Mouse (Mus musculus) urinary bladder, postnatal 10 days (tissue): ENCODE measurements around the gene Zmynd15.
A peak's percentile ranks its signal among the peaks of the same experiment; 100 is the strongest.

Experiments used
- DNase-seq: peaks from one replicate; pipeline ENCODE4 v3.0.0; 2022; ENCODE audit warnings: low spot score

Zmynd15 gene

DNA sequence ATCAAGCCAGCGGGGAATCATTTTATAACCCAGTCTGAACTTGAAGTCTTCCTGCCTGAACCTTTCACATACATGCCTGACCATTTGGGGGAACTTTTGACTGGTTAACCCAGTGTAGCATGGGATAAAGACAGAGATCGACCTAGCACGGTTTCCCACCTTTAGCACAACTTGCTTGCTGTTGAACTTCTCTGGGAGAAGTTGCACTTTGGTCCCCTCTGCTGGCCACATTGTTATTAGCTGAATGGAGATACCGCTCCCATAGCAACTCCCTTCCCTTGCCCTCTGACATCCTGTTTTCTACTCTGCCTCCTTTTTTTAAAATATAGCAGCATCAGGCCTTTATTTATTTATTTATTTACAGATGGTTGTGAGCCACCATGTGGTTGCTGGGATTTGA lies 47.2 kb downstream of the Zmynd15 start:
- DNase-seq, result peak; percentile 42

DNA sequence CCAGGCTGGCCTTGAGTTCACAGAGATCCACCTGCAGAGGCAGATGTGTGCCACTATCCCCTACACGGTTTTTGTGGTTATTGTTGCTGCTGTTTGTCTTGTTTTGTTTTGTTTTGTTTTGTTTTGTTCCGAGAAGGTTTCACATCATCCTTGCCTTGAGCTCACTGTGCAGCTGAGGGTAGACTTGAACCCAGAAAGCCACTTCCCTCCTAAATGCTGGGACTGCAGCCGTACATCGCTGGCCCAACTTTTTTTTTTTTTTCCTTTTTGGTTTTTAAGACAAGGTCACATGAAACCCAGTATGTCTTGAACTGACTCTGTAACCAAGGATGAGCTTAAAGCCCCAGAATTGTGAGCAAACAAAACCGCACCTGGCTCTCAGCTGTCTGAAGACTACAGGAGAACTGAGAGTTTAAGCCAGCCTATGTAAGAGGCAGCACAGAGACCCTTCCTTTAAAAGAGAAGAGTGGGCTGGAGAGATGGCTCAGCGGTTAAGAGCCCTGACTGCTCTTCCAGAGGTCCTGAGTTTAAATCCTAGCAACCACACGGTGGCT lies 47.8 kb downstream of the Zmynd15 start:
- no peak for DNase-seq

DNA sequence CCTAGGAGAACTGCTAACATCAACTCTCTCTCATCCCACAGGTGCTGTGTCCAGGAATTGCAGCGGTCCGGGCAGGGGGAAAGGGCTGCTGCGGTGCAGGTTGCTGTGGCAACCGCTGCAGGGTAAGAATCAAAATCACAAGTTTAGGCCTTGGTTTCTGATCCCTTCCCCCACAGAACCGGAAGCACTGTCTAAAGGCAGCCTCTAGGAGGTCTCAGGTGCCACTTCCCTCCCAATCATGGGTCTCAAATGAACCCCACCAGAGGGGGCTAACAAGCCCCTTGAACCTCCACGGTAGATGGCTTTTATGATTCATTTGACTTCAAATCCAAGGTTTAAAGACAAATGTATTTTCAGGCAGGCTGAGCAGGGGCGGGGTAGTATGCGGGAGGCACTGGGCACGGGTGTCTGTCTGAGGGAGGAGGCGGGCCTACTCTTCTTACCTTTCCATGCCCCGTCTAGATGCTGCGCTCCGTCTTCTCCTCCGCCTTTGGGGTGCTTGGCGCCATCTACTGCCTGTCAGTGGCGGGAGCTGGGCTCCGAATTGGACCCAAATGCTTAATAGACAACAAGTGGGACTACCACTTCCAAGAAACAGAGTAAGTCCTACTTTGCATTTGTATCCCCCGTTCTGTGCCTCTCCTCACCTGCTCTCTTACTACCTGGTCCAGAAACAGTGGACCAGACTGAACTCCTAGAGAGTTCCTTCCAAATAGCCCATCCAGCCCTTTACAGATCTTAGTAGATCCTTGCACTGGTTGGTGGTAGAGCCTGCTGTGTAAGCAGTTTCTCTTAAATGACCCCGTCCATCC lies 50.7 kb downstream of the Zmynd15 start:
- DNase-seq, result no peak

DNA sequence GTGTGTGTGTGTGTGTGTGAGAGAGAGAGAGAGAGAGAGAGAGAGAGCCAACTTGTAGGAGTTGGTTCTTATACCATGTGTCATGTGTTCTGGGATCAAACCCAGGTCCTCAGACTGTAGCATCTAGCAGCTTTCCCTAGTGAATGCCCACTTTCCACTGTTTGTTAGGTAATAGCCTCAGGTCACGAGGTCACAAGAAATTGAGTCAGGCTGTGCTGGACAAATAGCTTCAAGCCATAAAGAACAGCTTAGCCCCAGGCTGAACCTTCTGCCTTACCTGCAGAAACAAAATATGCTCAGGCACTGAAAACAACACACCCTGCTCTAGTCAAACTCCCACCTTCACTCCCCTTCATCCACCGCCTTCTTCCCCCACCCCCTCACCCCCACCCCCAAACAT lies 52.0 kb downstream of the Zmynd15 start:
- DNase-seq, result no peak

DNA sequence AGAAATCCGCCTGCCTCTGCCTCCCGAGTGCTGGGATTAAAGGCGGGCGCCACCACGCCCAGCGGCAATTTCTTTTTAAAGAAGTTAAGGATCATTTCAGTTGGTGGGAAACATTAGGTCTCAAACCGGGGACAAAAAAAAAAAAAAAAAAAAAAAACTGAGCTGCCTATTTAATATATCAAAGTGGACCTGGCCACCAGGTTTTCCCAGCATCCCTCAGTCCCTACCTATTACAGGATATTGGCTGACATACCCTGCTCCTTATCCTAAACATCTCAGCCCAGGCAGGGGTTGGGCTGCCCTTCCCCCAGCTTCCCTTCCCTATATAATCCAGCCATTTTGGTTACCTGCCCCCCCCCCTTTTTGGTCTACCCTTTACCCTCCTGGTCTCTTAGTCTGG lies 52.6 kb downstream of the Zmynd15 start:
- DNase-seq, result no peak

DNA sequence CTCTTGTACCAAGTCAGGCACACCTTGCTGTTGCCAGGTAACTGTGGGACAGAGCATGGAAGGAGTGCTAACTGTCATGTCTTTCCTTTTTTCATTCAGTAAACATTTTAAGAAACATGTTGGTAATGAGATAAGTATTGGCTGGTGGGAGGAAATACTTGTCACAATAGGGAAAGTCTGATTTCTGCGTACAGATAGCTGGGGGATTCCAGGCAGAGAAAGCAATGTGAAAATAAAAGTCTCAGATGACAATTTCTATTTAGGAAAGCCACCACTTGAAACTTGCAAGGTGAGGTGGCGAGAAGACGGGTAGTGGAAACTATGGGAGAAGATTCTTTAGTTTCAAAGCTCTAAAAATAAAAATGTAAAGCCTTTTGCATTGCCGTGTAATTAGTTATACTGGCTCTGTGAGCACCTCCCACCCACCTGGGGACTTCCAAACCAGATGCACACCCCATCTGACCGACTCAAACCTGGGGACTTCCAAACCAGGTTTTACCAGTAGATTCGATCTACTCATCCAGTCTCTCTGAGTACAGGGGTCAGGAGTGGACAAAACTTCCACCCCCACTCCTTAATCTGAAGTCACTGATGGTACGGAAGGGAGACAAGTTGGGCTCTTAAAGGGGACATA lies 53.6 kb downstream of the Zmynd15 start:
- DNase-seq, result no peak

DNA sequence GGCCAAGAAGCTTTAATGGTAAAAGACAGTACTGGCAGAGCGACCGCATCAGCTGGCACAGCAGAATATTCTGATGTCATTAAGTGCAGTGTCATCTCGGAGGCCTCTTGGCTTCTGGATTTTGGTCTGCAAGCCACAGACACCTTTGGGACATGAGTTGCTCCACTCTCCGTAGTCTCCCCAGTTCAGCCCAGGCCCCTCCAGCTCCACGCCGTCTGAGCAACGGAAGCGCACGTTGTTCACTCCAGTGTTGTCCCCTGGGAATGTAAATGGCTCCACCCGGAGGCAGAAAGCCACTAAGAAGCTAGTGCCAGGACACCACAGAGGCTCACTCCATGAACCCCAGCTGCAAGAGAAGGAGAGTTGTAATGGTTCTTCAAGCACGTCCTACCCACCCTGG lies 54.3 kb downstream of the Zmynd15 start:
- no peak for DNase-seq

DNA sequence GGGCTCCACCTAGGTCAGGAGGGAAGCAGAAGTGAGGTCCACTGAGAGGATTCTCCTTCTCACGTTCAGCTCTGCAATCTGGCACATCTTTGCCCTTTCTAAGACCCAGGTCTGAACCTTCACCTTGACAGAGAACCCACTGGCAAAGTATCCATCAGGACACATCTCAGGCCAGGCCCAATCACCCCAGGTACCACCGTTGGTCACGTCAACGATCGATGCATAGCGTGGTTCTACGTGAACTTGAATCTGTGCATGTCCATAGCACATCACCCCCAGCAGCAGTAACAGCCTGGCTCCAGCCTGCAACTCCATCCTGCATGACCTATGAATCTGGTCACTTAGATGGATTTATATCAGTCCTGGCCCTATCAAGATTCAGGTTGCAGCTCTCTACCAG lies 55.1 kb downstream of the Zmynd15 start, which contains the start of gene Vmo1:
Vmo1 (minus strand) TSS at position 329 of the 400 bp plus-strand sequence.
- DNase-seq, result no peak
